Mouse (Mus musculus) neural tube, embryonic 12.5 days (tissue): ENCODE measurements around the gene Bahd1. TPM values are rescaled to one million over a fixed set of nuclear protein-coding genes. Genes with fewer than 3 reads are reported as not detected.
A peak's percentile ranks its signal among the peaks of the same experiment; 100 is the strongest.

Experiments
- ATAC-seq: fragments of 200-750 bp; cut with Nextera tagmentation; 2 replicates; pipeline ENCODE4 v1.8.0; 2017; ENCODE audit warnings: low read depth, mild to moderate bottlenecking, moderate TSS enrichment, moderate library complexity; ENCODE audit not compliant: low FRiP score
- H3K27ac ChIP-seq: fragments of 300-500 bp; sonication (generic); 2 replicates; pipeline ENCODE4 v1.5.1; 2016
- H3K27me3 ChIP-seq: fragments of 300-500 bp; sonication (generic); replicated peaks from 2 replicates; pipeline ENCODE4 v1.6.1; 2016; ENCODE audit warnings: mild to moderate bottlenecking
- H3K36me3 ChIP-seq: fragments of 300-500 bp; sonication (generic); 2 replicates; pipeline ENCODE4 v1.6.1; 2016; ENCODE audit warnings: mild to moderate bottlenecking
- H3K4me1 ChIP-seq: fragments of 300-500 bp; sonication (generic); 2 replicates; pipeline ENCODE4 v1.6.1; 2016
- H3K4me2 ChIP-seq: fragments of 300-500 bp; sonication (generic); replicated peaks from 2 replicates; pipeline ENCODE4 v1.6.1; 2016; ENCODE audit warnings: mild to moderate bottlenecking
- H3K4me3 ChIP-seq: fragments of 300-500 bp; sonication (generic); 2 replicates; pipeline ENCODE4 v1.5.1; 2016
- H3K9ac ChIP-seq: fragments of 300-500 bp; sonication (generic); 2 replicates; pipeline ENCODE4 v1.6.1; 2016; ENCODE audit warnings: mild to moderate bottlenecking
- H3K9me3 ChIP-seq: fragments of 300-500 bp; sonication (generic); 2 replicates; pipeline ENCODE4 v1.6.1; 2016; ENCODE audit warnings: mild to moderate bottlenecking
- WGBS: fragments of 180-500 bp; shearing (Covaris S2); methylation state at CpG from one replicate; pipeline ENCODE4 v1.1.7; 2016; 5-methylcytosine and 5-hydroxymethylcytosine counted together
- polyA plus RNA-seq: library from polyadenylated mRNA; unstranded; fragments of >200 nt; fragmentation: Nextera tagmentation; extraction: Ambion mirVana; gene quantifications from 2 replicates; pipeline ENCODE4 v1.2.1, GENCODE M21; 2016

The Bahd1 gene
- polyA plus RNA-seq, 1 experiment from 2014 or later: 8.1 TPM

- Histone ChIP-seq H3K9me3 (no peaks in the 10 kb centered on the region), H3K27ac (no peak overlapping the region), H3K4me2 (no peak overlapping the region), H3K9ac (no peak overlapping the region), H3K36me3 (peaks cover 37% of the 10 kb centered on the region), H3K4me1 (peaks cover 22% of the 10 kb centered on the region), H3K27me3 (no peaks in the 10 kb centered on the region), H3K4me3 (no peak overlapping the region)
- ATAC-seq: no peak
- 93% methylated on average over 17 of the region's 17 CpGs for WGBS
Measured at GRCm38 (mm10) chr2:118916436-118916835, 16.3 kb downstream of the Bahd1 start.

GRCm38 (mm10) chr2:118918543-118918942 is 18.4 kb downstream of the Bahd1 start:
- Histone ChIP-seq H3K4me3 (no peak overlapping the region), H3K4me2 (no peak overlapping the region), H3K27me3 (no peaks in the 10 kb centered on the region), H3K27ac (no peak overlapping the region), H3K4me1 (peaks cover 15% of the 10 kb centered on the region), H3K9ac (no peak overlapping the region), H3K36me3 (peaks cover 55% of the 10 kb centered on the region), H3K9me3 (no peaks in the 10 kb centered on the region)
- no peak for ATAC-seq
- 74% methylated on average over 1 of the region's 1 CpGs for WGBS

GRCm38 (mm10) chr2:118920428-118920827 is 20.3 kb downstream of the Bahd1 start:
- peaks cover under 1% of the 10 kb centered on the region; the same call in 1 of the 2 replicates for H3K4me1 ChIP-seq
- H3K9me3 ChIP-seq: no peaks in the 10 kb centered on the region
- 74% methylated on average over 3 of the region's 3 CpGs for WGBS
- ATAC-seq: no peak
- H3K27me3 ChIP-seq: no peaks in the 10 kb centered on the region
- H3K36me3 ChIP-seq: peaks cover 57% of the 10 kb centered on the region
- H3K9ac ChIP-seq: no peak overlapping the region
- H3K4me2 ChIP-seq: no peak overlapping the region
- H3K4me3 ChIP-seq: no peak overlapping the region
- H3K27ac ChIP-seq: no peak overlapping the region

GRCm38 (mm10) chr2:118925952-118926351 is 25.8 kb downstream of the Bahd1 start:
- no peaks in the 10 kb centered on the region for H3K27me3 ChIP-seq
- H3K9ac ChIP-seq: peak overlapping the region; percentile 83
- 0% methylated on average over 6 of the region's 6 CpGs for WGBS
- ATAC-seq: peak; percentile 43
- H3K4me2 ChIP-seq: peak overlapping the region; percentile 95
- H3K27ac ChIP-seq: no peak overlapping the region
- peak overlapping the region; percentile 66 for H3K4me3 ChIP-seq
- no peaks in the 10 kb centered on the region for H3K9me3 ChIP-seq
- peaks cover 27% of the 10 kb centered on the region for H3K36me3 ChIP-seq
- peaks cover 25% of the 10 kb centered on the region for H3K4me1 ChIP-seq

GRCm38 (mm10) chr2:118926361-118926997 is 26.3 kb downstream of the Bahd1 start, which contains the start of gene Chst14:
Gene Chst14 (plus strand): TSS chr2:118926496.
- Histone ChIP-seq H3K36me3 (peaks cover 22% of the 10 kb centered on the region), H3K4me3 (peak within 1 kb of the TSS; percentile 66), H3K27ac (no peak within 1 kb of the TSS), H3K27me3 (no peaks in the 10 kb centered on the region), H3K4me1 (peaks cover 25% of the 10 kb centered on the region), H3K4me2 (peak within 1 kb of the TSS; percentile 95), H3K9ac (peak within 1 kb of the TSS; percentile 83), H3K9me3 (no peaks in the 10 kb centered on the region)
- 1% methylated on average over 46 of the region's 47 CpGs for WGBS
- peak; percentile 90 for ATAC-seq

- H3K4me3 ChIP-seq: peak overlapping the region; percentile 66
- H3K9me3 ChIP-seq: no peaks in the 10 kb centered on the region
- WGBS: 34% methylated on average over 31 of the region's 31 CpGs
- H3K4me1 ChIP-seq: peaks cover 25% of the 10 kb centered on the region
- H3K4me2 ChIP-seq: peak overlapping the region; percentile 95
- H3K27me3 ChIP-seq: no peaks in the 10 kb centered on the region
- H3K36me3 ChIP-seq: peaks cover 16% of the 10 kb centered on the region
- peak overlapping the region; percentile 83 for H3K9ac ChIP-seq
- ATAC-seq: no peak
- H3K27ac ChIP-seq: no peak overlapping the region
Measured at GRCm38 (mm10) chr2:118926998-118927739, 27.0 kb downstream of the Bahd1 start.

GRCm38 (mm10) chr2:118941341-118941740 is 41.2 kb downstream of the Bahd1 start:
- H3K4me3 ChIP-seq: no peak overlapping the region
- no peaks in the 10 kb centered on the region for H3K9me3 ChIP-seq
- no peak overlapping the region for H3K4me2 ChIP-seq
- ATAC-seq: no peak
- H3K36me3 ChIP-seq: no peaks in the 10 kb centered on the region
- no peaks in the 10 kb centered on the region; the same call in 1 of the 2 replicates for H3K27me3 ChIP-seq
- WGBS: 79% methylated on average over 7 of the region's 7 CpGs
- no peak overlapping the region for H3K9ac ChIP-seq
- H3K27ac ChIP-seq: no peak overlapping the region
- no peaks in the 10 kb centered on the region for H3K4me1 ChIP-seq

- H3K9ac ChIP-seq: no peak overlapping the region
- H3K4me3 ChIP-seq: no peak overlapping the region
- H3K36me3 ChIP-seq: no peaks in the 10 kb centered on the region
- no peak overlapping the region for H3K27ac ChIP-seq
- no peaks in the 10 kb centered on the region for H3K4me1 ChIP-seq
- no peaks in the 10 kb centered on the region for H3K9me3 ChIP-seq
- no peaks in the 10 kb centered on the region; the same call in 1 of the 2 replicates for H3K27me3 ChIP-seq
- ATAC-seq: no peak
- no peak overlapping the region for H3K4me2 ChIP-seq
- 90% methylated on average over 6 of the region's 6 CpGs for WGBS
Measured at GRCm38 (mm10) chr2:118943232-118943631, 43.1 kb downstream of the Bahd1 start.

- 92% methylated on average over 4 of the region's 4 CpGs for WGBS
- no peak overlapping the region for H3K9ac ChIP-seq
- no peaks in the 10 kb centered on the region for H3K9me3 ChIP-seq
- no peak overlapping the region; the same call in 1 of the 2 replicates for H3K27ac ChIP-seq
- no peak overlapping the region for H3K4me2 ChIP-seq
- H3K27me3 ChIP-seq: no peaks in the 10 kb centered on the region
- no peaks in the 10 kb centered on the region for H3K36me3 ChIP-seq
- no peaks in the 10 kb centered on the region for H3K4me1 ChIP-seq
- ATAC-seq: no peak
- no peak overlapping the region for H3K4me3 ChIP-seq
Measured at GRCm38 (mm10) chr2:118948818-118949217, 48.6 kb downstream of the Bahd1 start.

- H3K9ac ChIP-seq: no peak overlapping the region
- H3K9me3 ChIP-seq: no peaks in the 10 kb centered on the region
- H3K4me2 ChIP-seq: no peak overlapping the region
- 82% methylated on average over 3 of the region's 3 CpGs for WGBS
- no peak for ATAC-seq
- H3K27ac ChIP-seq: no peak overlapping the region
- no peaks in the 10 kb centered on the region for H3K27me3 ChIP-seq
- H3K4me3 ChIP-seq: no peak overlapping the region
- H3K4me1 ChIP-seq: no peaks in the 10 kb centered on the region
- H3K36me3 ChIP-seq: no peaks in the 10 kb centered on the region
Measured at GRCm38 (mm10) chr2:118949699-118950098, 49.5 kb downstream of the Bahd1 start.

GRCm38 (mm10) chr2:118956497-118956896 is 56.3 kb downstream of the Bahd1 start:
- no peak overlapping the region for H3K4me3 ChIP-seq
- ATAC-seq: no peak
- H3K9me3 ChIP-seq: no peaks in the 10 kb centered on the region
- WGBS: 85% methylated on average over 5 of the region's 5 CpGs
- H3K4me1 ChIP-seq: no peaks in the 10 kb centered on the region
- no peaks in the 10 kb centered on the region for H3K36me3 ChIP-seq
- H3K4me2 ChIP-seq: no peak overlapping the region
- H3K27me3 ChIP-seq: no peaks in the 10 kb centered on the region
- H3K9ac ChIP-seq: no peak overlapping the region
- no peak overlapping the region for H3K27ac ChIP-seq

- no peak overlapping the region for H3K27ac ChIP-seq
- ATAC-seq: no peak
- no peak overlapping the region for H3K9ac ChIP-seq
- WGBS: 29% methylated on average over 2 of the region's 2 CpGs
- no peaks in the 10 kb centered on the region for H3K4me1 ChIP-seq
- H3K27me3 ChIP-seq: no peaks in the 10 kb centered on the region
- no peaks in the 10 kb centered on the region for H3K36me3 ChIP-seq
- no peak overlapping the region for H3K4me3 ChIP-seq
- no peaks in the 10 kb centered on the region for H3K9me3 ChIP-seq
- H3K4me2 ChIP-seq: no peak overlapping the region
Measured at GRCm38 (mm10) chr2:118959644-118960043, 59.5 kb downstream of the Bahd1 start.
